Mouse (Mus musculus) heart, postnatal 0 days (tissue): ENCODE measurements around the gene Fam114a2.

ENCODE experiments used
- CTCF ChIP-seq: IDR thresholded peaks from 2 replicates; pipeline ENCODE4 v1.5.1; 2016; ENCODE audit warnings: antibody characterized with exemption, control low read depth, low read depth
- EP300 ChIP-seq: IDR thresholded peaks from 2 replicates; pipeline ENCODE4 v1.6.1; 2016; ENCODE audit warnings: antibody characterized with exemption, low read depth

- no peak for TF ChIP-seq CTCF
- TF ChIP-seq EP300, result no peak
Measured at GRCm38 (mm10) chr11:57553015-57553780, 34.8 kb upstream of the Fam114a2 start.
